Mouse (Mus musculus) embryo, embryonic 11 days (tissue): ENCODE data around the gene Nup50.
"Not testable (repeated sequence)": the region's sequence is repeated elsewhere in the genome, so short reads cannot be mapped to it uniquely, and the experiment has no call there.

ENCODE experiments used
- DNase-seq: peaks from one replicate; pipeline ENCODE4 v3.0.0-alpha.2; 2015

Gene Nup50

DNA sequence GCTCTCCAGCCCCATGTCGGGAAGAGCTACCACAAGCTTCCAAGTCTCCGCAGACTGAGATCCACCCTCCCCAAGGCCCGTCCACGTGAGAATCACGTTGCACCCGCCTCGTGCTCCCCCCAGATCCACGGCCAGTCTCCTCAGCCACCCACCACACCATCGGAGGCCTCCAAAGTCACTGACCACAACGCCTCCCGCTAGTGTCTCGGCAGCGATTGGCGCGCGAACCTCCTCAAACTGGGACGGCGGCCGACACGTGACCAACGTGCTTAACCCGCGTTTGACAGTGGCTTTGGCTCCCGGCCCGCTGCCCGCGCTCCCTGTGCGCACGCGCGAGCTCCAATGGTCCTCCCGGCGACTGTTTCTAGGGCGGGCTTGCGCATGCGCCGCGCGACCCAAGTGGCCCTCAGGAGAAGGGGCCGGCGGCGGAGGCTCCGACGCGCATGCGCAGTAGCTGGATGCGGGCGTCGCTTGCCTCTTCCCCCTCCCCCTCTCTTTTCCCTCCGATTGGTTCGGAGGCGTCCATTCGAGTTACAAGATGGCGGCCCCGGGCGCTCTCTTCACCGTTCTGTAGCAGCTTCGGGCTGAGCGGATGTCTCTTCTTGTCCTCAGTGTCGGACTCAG is at the start of gene Nup50:
Gene Nup50 (plus strand): TSS at position 528 of the 624 bp plus-strand sequence.
- DNase-seq = peak; percentile 100

DNA sequence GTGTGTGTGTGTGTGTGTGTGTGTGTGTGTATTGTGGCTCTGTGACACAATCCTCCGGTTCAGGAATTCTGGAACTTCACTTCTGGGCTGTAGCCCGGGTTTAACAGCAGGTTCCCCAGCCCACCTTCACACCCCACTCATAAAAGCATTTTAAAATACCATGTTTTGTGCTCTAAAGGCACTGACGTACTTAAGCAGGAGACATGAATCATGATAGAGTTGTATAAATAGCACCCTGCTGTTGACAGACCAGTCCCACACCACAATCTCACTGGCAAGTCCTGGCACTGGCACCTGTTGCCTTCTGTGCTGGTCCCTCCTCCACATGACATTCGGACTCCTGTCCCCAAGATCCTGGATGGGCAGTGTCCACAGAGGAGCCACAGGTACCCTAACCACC is 49.3 kb upstream of the Nup50 start:
- DNase-seq = no peak

DNA sequence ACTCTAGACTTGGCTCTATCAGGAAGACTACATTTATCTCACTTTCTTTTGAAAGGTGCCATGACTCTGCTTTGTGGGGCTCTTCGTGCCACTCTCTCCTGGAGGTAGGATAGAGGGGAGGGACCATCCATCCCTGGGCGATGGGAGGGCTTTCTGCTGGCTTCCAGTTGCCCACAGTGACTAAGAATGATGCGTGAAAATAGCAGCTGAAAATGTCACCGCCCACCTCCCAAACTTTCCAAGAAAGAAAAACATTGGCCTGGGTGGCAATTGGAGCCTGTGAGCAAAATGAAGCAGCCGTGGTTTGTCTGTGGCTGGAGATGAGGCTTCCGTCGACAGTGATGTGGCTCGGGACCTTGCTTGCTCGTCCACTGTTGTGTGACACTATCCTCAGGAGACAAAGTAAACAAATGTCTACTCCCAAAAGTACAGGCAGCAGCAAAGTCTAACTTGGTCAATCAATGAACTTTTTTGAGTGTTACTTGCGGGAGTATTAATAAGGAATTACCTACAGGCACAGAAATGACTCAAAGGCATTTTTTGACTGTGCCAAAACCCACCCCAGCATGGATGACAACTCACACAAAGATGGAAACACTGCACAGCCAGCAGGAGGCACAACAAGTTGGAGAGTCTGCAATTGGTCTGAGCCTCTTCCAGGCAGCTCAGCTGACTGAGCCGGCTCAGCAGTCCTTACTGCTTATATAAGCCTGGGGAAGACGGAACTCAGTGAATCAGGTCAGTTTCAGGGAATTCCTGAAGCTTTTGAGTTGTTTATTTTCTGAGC is 46.0 kb upstream of the Nup50 start:
- DNase-seq = no peak

- no peak for DNase-seq
Measured at GRCm38 (mm10) chr15:84888066-84888465, 35.1 kb upstream of the Nup50 start.

DNA sequence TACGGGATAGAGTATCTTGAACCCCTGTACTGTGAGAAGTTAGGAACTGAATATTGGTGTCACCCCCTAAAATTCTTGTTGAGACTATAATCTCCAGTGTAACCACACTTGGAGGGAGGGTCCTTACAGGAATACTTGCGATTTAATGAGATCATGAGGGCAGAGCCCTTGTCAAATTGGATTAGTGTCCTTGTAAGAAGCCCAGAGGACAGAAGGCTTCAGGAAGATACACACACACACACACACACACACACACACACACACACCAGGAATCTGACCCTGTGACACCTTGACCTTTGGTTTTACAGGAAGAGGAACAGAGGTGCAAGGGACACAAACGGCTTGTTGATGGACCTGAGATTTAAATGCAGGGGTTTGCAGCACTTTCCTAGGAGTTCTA is 32.0 kb upstream of the Nup50 start:
- DNase-seq = no peak

DNA sequence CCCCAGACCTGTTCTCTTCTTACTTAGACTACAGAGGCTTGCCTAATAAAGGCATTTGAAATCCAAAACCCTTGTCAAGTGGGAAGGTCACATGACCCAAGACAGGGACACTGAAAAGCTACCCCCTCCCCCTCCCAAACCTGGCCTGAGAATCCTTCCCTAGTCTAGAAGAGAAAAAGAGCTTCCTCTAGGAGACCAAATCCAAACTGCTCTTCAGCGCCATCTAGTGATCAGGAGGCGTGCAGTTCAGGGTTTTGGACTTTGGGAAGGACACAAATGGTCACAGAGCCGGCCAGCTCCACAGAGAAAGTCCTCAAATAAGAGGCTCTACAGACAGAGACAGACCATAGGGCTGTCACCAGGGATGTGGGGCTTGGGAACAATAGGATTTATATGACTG is 31.6 kb upstream of the Nup50 start:
- DNase-seq = peak; percentile 89

DNA sequence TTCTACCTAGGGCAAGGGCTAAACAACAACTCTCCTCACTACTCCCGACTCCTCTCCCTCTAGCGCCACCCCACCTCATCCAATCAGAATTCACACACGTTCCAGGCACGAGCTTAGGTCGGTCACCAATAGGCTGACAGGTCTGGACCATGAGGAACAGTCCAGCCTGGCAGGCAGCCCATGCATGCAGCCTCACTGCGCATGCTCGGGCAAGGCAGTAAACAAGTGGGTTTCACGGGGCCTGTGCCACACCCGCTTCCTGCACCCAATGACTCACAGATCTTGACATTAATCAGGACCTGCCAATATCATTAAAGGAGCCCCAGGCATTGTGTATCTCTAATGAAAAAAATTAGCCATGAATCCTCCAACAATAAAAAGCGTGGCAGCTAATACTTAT is 27.0 kb upstream of the Nup50 start:
- not testable (repeated sequence) for DNase-seq

DNA sequence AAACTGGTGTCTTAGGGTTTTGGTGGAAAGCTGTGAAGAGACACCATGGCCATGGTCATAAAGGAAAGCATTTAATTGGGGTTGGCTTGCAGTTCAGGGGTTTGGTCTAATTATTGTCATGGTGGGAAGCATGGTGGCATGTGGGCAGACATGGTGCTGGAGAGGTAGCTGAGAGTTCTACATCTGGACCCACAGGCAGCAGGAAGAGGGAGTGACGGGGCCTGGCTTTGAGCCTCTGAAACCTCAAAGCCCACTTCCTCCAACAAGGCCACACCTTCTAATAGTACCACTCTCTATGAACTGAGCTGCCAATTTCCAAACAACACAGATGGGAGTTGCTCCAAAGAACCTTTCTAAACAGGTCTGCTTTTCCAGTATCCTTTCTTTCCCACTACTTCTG is 26.5 kb upstream of the Nup50 start:
- no peak for DNase-seq

- peak; percentile 5 for DNase-seq
Measured at GRCm38 (mm10) chr15:84898077-84898476, 25.1 kb upstream of the Nup50 start.

- no peak for DNase-seq
Measured at GRCm38 (mm10) chr15:84903843-84904385, 19.3 kb upstream of the Nup50 start.

DNA sequence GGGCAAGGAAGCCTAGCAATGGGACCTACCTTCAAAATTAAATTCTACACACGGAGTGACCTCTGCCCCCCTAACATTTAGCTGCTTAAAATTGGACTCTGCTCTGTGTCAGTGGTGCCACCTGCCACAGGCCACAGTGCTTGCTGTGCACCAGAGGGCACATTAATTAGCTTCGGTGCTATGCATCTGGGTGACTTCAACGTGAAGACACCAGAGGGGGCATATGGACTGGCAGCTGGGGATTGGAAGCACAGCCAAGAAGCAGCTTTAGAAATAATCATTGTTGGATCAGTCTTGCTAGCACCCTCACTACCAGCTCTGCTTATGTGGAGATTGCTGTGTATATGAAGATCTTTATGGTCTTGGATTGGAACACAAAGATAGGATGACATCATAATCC is 10.0 kb upstream of the Nup50 start:
- DNase-seq = no peak

DNA sequence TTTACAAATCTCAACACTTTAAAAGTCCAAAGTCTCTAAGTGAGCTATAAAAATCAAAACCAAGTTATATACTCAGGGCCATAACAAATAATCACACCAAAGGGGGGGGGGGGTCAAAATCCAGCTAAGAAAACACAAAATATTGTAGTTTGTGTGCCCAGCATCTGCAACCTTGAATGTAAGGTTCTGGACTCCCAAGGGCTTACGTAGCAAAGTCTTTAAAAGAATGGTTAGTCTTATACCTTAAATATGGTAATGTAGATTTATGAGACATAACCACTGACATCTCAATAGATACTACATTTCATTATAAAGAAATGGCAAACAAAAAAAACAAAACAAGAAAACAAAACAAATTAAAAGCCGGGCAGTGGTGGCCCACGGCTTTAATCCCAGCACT is 3.3 kb upstream of the Nup50 start, which contains the start of gene Gm29666:
Gene Gm29666 (minus strand): TSS at position 101 of the 400 bp plus-strand sequence.
- no peak for DNase-seq

DNA sequence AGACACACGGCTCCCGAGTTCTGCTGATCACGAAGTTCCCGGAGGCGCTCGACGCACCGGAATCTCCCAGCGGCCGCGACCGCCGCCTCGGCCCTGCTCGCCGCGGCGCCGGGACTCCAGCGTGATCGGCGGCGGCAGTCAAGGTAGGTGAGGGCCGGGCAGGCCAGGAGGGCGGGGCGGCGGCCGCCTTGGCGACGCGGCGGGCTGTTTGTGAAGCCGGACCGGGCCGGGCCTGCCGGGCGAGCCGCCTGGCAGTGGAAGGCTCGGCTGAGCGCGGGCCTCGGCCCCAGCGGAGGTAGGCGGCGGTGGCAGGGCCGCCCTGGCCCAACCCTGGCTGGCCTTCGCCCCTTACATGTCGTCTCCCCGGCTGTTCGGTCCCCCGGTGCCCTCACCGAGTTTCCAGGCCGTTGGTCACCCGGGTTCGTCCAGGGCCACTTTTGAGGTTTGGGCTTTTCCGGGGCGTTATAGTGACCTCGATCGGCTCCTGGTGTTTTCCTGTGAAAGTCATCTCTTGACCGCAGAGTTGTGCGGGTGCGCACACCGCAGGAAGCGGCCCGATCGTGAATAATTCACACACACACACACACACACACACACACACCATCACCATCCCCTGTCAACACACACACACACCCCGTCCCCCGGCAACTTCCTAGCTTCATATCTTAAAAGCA is 434 bp downstream of the Nup50 start:
- DNase-seq = peak; percentile 30

DNA sequence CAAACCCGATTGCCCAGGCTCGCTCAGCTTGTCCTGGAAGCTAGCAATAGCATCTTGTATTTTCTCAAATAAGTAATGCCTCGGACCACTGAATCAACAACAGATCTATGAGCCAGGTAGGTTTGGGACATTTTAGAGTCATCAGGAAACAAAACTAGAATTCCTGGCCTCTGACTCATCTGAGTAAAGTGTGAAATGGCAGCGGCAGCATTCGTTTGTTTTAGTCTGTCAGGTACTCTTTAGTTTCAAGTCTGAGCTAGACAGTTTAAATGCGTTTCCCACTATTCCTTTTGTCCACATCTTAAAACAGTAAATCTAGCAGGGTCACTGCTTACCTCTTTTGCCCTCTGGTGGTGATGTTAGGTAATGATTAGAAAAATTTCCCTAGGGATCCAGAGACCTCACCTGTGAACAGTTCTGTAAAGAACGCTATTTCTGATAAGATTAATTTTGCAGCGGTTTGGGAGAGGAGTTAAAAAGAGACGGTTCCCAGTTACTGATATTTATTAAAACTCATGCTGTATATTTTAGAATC is 1.6 kb downstream of the Nup50 start:
- peak; percentile 77 for DNase-seq

GRCm38 (mm10) chr15:84925495-84926018 is 2.3 kb downstream of the Nup50 start:
- peak; percentile 34 for DNase-seq

DNA sequence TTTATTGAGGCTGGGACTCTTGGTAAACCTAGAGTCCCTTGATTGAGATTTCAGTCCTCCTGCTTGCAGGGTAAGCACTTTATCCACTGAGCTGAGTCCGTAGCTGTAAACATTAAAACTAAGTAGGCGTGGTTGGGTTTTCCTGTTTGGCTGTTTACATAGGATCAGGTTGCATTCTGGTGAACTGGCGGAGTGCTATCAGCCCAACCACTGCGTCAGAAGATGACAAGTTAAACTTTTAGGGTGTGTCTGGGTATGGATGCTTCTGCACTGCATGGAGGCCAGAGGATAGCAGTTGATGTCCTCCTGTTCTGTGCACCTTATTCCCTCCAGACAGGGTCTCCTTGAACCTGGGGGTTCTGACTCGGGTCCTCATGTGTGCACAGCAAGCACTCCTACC is 9.1 kb downstream of the Nup50 start:
- no peak for DNase-seq

DNA sequence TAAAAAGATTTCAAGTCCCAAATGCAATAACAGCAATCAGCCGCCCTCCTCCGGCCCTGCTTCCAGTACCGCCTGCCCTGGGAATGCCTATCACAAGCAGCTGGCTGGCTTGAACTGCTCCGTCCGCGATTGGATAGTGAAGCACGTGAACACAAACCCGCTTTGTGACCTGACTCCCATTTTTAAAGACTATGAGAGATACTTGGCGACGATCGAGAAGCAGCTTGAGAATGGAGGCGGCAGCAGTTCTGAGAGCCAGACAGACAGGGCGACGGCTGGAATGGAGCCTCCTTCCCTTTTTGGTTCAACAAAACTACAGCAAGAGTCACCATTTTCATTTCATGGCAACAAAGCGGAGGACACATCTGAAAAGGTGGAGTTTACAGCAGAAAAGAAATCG is 11.7 kb downstream of the Nup50 start:
- no peak for DNase-seq

DNA sequence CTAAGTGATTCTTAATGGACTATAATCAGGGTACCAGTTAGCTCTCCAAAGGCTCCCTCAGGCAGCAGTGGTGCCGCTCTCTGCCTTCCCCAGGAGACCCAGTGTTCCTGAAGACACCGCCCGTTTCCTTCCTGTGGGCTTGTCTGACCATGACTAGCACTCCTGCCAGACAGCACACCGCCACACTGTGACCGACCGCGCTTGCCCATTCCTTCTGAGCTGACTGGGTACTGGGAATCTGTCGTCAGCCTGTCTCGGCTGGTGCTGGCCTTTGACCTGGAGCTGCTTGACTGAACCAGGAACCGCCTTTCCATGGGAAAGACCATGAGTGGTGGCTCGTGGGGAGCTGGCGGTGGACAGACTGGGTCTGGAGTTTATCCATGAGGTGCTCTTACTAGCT is 16.9 kb downstream of the Nup50 start:
- DNase-seq = peak; percentile 20

DNA sequence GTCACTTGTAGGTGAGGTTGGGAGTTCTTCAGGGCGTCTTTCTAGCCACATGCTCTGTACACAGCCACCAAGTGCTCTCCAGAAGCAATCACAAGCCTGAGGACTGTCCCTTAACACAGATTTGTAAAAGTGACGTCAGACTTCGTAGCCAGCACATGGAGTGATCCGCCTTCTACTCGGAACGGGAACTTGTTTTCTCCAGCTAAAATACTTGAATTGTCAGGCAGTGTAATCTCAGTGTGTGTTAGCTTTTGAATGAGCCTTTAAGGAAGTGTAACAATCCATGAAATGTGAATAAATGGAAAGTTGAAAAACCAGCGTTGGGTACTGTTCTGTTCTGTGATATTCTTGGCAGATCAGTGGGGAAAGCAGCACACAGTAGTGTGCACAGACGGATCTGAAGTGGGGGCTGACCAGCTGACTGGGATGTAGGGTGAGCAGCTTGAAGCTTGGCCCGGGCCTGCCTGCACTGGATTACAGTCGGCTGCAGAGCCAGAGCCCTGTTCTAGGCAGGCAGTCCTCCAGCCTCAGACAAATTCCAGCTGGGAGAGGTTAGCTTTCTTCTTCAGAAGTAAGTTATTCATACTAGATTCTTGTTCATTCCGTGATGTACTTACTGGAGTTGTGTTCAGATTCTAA is 19.6 kb downstream of the Nup50 start:
- no peak for DNase-seq

GRCm38 (mm10) chr15:84944319-84944718 is 21.1 kb downstream of the Nup50 start:
- DNase-seq = no peak

- no peak for DNase-seq
Measured at GRCm38 (mm10) chr15:84948990-84949389, 25.8 kb downstream of the Nup50 start.

GRCm38 (mm10) chr15:84950053-84950452 is 26.8 kb downstream of the Nup50 start:
- no peak for DNase-seq

GRCm38 (mm10) chr15:84953259-84953658 is 30.0 kb downstream of the Nup50 start:
- no peak for DNase-seq
